In the genomic region with DNA sequence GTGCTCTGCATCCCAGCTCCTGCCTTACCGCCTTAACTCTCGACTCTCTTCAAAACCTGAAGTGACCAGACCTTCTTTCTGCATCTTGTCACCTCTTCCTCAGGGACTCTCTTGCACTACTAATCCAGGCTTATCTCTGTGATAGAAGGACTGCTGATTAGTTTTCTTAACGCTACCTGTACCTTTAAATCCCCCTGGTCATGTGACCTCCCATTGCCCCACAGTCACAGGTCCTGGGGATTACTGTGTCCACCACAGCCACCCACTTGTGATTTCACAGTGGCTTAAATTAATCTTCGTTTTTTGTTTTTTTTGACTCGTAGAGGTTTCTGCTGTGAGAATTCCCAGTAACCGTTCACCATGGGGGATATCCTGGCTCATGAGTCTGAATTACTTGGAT, we compare ENCODE assay signal across 30 mouse cellular contexts. TPM values are rescaled to one million over a fixed set of nuclear protein-coding genes. Genes with fewer than 3 reads are reported as not detected.
DNase-seq lines count a peak whose midpoint lies in the region; ATAC-seq and TF ChIP-seq lines count a peak whose summit lies in the region.
"Had no signal": no experiment of that assay in that cellular context is flagged by ENCODE, and none has a peak within 500 bp of the region (broad histone marks: within the 10 kb centered on the region; RNA-seq: fewer than 3 reads in every experiment).

No protein-coding gene starts in this region.

- no peak for TF ChIP-seq RAD21 in MEL (IDR thresholded peaks at IDR 0.05; ENCODE audit: low read depth, low read length)

- no peaks in the 10 kb centered on the region for H3K9me3 ChIP-seq in liver, embryonic 13.5 days (replicated peaks)
- no peaks in the 10 kb centered on the region for H3K9me3 ChIP-seq in liver, embryonic 11.5 days (ENCODE audit: control insufficient read depth, low read length)
- H3K9me3 ChIP-seq in MEL (replicated peaks; ENCODE audit: insufficient read depth, low read length): no peaks in the 10 kb centered on the region
- no peaks in the 10 kb centered on the region for H3K9me3 ChIP-seq in hindbrain, embryonic 11.5 days (ENCODE audit: control insufficient read depth, low read length)
- H3K9me3 ChIP-seq in lung, postnatal 0 days (ENCODE audit: low read length): no peaks in the 10 kb centered on the region
- H3K9me3 ChIP-seq: embryonic facial prominence, embryonic 13.5 days; forebrain, embryonic 10.5 days; forebrain, embryonic 13.5 days; G1E; heart, embryonic 10.5 days; heart, embryonic 13.5 days; hindbrain, embryonic 12.5 days; hindbrain, embryonic 15.5 days had no signal

- no peak for TF ChIP-seq POLR2A in MEL (IDR thresholded peaks at IDR 0.05; ENCODE audit: control insufficient read depth in 1 of 2, insufficient read depth in 1 of 2, low read depth in 1 of 2, low read length in 2 of 2, poor library complexity in 1 of 2)

- H3K27ac ChIP-seq in liver, embryonic 13.5 days: no peak overlapping the region
- no peak overlapping the region for H3K27ac ChIP-seq in liver, embryonic 11.5 days (ENCODE audit: low read depth, low read length)
- no peak overlapping the region for H3K27ac ChIP-seq in MEL (ENCODE audit: control insufficient read depth, low read depth, low read length)
- H3K27ac ChIP-seq in hindbrain, embryonic 11.5 days (ENCODE audit: low read depth, low read length): no peak overlapping the region
- no peak overlapping the region for H3K27ac ChIP-seq in lung, postnatal 0 days (ENCODE audit: low read length)
- H3K27ac ChIP-seq: embryonic facial prominence, embryonic 13.5 days; forebrain, embryonic 10.5 days; forebrain, embryonic 13.5 days; heart, adult 2 months; heart, embryonic 10.5 days; heart, embryonic 13.5 days; hindbrain, embryonic 12.5 days; hindbrain, embryonic 15.5 days had no signal

- H3K79me2 ChIP-seq in MEL (ENCODE audit: control insufficient read depth, insufficient read depth, low read length, poor library complexity): no peaks in the 10 kb centered on the region; the same call in 1 of the 2 replicates

- no peak for DNase-seq in liver, embryonic 13.5 days
- DNase-seq in liver, embryonic 11.5 days (ENCODE audit: low spot score): no peak
- DNase-seq in retina, postnatal 1 day: peak; percentile 20
- DNase-seq in retina, embryonic 14.5 days (ENCODE audit: low spot score): no peak
- no peak for DNase-seq in MEL (ENCODE audit: low read depth, low spot score)
- DNase-seq in hindbrain, embryonic 11.5 days (ENCODE audit: low spot score): no peak
- no peak for DNase-seq in lung, postnatal 0 days (ENCODE audit: low spot score)
- DNase-seq: adrenal gland, adult 2 months; adrenal gland, postnatal 14 days; cerebellum, adult 11 months; cerebellum, adult 2 months; cerebellum, adult 9-11 months; cerebellum, postnatal 25 days; gastrocnemius, postnatal 10 days; gastrocnemius, postnatal 36 days; heart, adult 2 months; heart, postnatal 14 days; heart, postnatal 4 days had no signal

- WGBS in liver, embryonic 13.5 days (ENCODE audit: insufficient replicate concordance): 84% methylated on average over 6 of the region's 6 CpGs
- WGBS in liver, embryonic 11.5 days: 84% methylated on average over 6 of the region's 6 CpGs
- WGBS in hindbrain, embryonic 11.5 days: 88% methylated on average over 6 of the region's 6 CpGs
- WGBS in lung, postnatal 0 days: 88% methylated on average over 6 of the region's 6 CpGs

- peak overlapping the region; percentile 84; the same call in 1 of the 2 replicates for H3K9ac ChIP-seq in liver, embryonic 13.5 days
- no peak overlapping the region for H3K9ac ChIP-seq in liver, embryonic 11.5 days (ENCODE audit: low read depth, low read length)
- H3K9ac ChIP-seq in MEL (ENCODE audit: control insufficient read depth, low read depth, low read length, poor library complexity, severe bottlenecking): no peak overlapping the region
- no peak overlapping the region for H3K9ac ChIP-seq in hindbrain, embryonic 11.5 days (ENCODE audit: low read depth, low read length)
- no peak overlapping the region for H3K9ac ChIP-seq in lung, postnatal 0 days (replicated peaks; ENCODE audit: low read depth)
- H3K9ac ChIP-seq: heart, embryonic 13.5 days; hindbrain, embryonic 12.5 days; hindbrain, embryonic 15.5 days had no signal

- peak overlapping the region; percentile 85; the same call in 1 of the 2 replicates for H3K4me2 ChIP-seq in liver, embryonic 13.5 days
- no peak overlapping the region for H3K4me2 ChIP-seq in liver, embryonic 11.5 days
- H3K4me2 ChIP-seq in hindbrain, embryonic 11.5 days (replicated peaks; ENCODE audit: low read depth, low read length): no peak overlapping the region
- no peak overlapping the region for H3K4me2 ChIP-seq in lung, postnatal 0 days (replicated peaks; ENCODE audit: low read depth, low read length)
- H3K4me2 ChIP-seq: forebrain, embryonic 13.5 days; heart, embryonic 13.5 days; hindbrain, embryonic 12.5 days; hindbrain, embryonic 15.5 days had no signal

- TF ChIP-seq CTCF in MEL (IDR thresholded peaks at IDR 0.05 in 2 of 3, conservative IDR thresholded peaks at IDR 0.05 in 1 of 3; ENCODE audit: control insufficient read depth in 1 of 3, insufficient read depth in 1 of 3, low read depth in 2 of 3, low read length in 3 of 3, poor library complexity in 1 of 3, severe bottlenecking in 1 of 3): no peak
- TF ChIP-seq CTCF in lung, postnatal 0 days (IDR thresholded peaks at IDR 0.05): no peak

- no peak for TF ChIP-seq EP300 in MEL (IDR thresholded peaks at IDR 0.05; ENCODE audit: low read depth in 1 of 2, low read length in 2 of 2)
- TF ChIP-seq EP300 in lung, postnatal 0 days (IDR thresholded peaks at IDR 0.05): no peak

- peaks cover 73% of the 10 kb centered on the region for H3K4me1 ChIP-seq in liver, embryonic 13.5 days (replicated peaks)
- peaks cover 28% of the 10 kb centered on the region for H3K4me1 ChIP-seq in liver, embryonic 11.5 days (replicated peaks; ENCODE audit: control insufficient read depth, insufficient read depth, low read length)
- peaks cover 16% of the 10 kb centered on the region in 2 experiments for H3K4me1 ChIP-seq in MEL (ENCODE audit: control insufficient read depth in 1 of 2, insufficient read depth in 2 of 2, low read length in 2 of 2)
- H3K4me1 ChIP-seq in hindbrain, embryonic 11.5 days (replicated peaks; ENCODE audit: control insufficient read depth, insufficient read depth, low read length): peaks cover 4% of the 10 kb centered on the region; the same call in 1 of the 2 replicates
- H3K4me1 ChIP-seq in lung, postnatal 0 days (ENCODE audit: insufficient read depth, low read depth, low read length): peaks cover 4% of the 10 kb centered on the region; the same call in 1 of the 2 replicates

- peaks cover 10% of the 10 kb centered on the region for H3K36me3 ChIP-seq in liver, embryonic 13.5 days
- peaks cover 2% of the 10 kb centered on the region for H3K36me3 ChIP-seq in liver, embryonic 11.5 days (ENCODE audit: control insufficient read depth, insufficient read depth, low read length)
- H3K36me3 ChIP-seq in MEL (ENCODE audit: control insufficient read depth in 1 of 2, insufficient read depth in 2 of 2, low read length in 2 of 2): peaks cover 5 to 14% of the 10 kb centered on the region in 2 experiments; a peak in 3 of 4 replicates
- H3K36me3 ChIP-seq in hindbrain, embryonic 11.5 days (ENCODE audit: control insufficient read depth, insufficient read depth, low read length): no peaks in the 10 kb centered on the region
- no peaks in the 10 kb centered on the region; the same call in 1 of the 2 replicates for H3K36me3 ChIP-seq in lung, postnatal 0 days (ENCODE audit: insufficient read depth, low read length)

- no peaks in the 10 kb centered on the region for H3K27me3 ChIP-seq in liver, embryonic 13.5 days
- H3K27me3 ChIP-seq in liver, embryonic 11.5 days (replicated peaks; ENCODE audit: control insufficient read depth, insufficient read depth, low read length): no peaks in the 10 kb centered on the region
- H3K27me3 ChIP-seq in MEL (ENCODE audit: control insufficient read depth in 1 of 2, insufficient read depth in 2 of 2, low read length in 2 of 2): no peaks in the 10 kb centered on the region
- H3K27me3 ChIP-seq in hindbrain, embryonic 11.5 days (ENCODE audit: control insufficient read depth, insufficient read depth, low read length): no peaks in the 10 kb centered on the region
- no peaks in the 10 kb centered on the region for H3K27me3 ChIP-seq in lung, postnatal 0 days (replicated peaks; ENCODE audit: insufficient read depth, low read length)
- H3K27me3 ChIP-seq: embryonic facial prominence, embryonic 13.5 days; forebrain, embryonic 13.5 days; heart, embryonic 13.5 days; hindbrain, embryonic 12.5 days; hindbrain, embryonic 15.5 days had no signal

- no peak overlapping the region for H3K4me3 ChIP-seq in liver, embryonic 13.5 days (replicated peaks)
- H3K4me3 ChIP-seq in liver, embryonic 11.5 days (ENCODE audit: low read depth, low read length): no peak overlapping the region
- H3K4me3 ChIP-seq in MEL (ENCODE audit: control insufficient read depth in 1 of 2, insufficient read depth in 1 of 2, low read depth in 2 of 2, low read length in 2 of 2): no peak overlapping the region
- no peak overlapping the region for H3K4me3 ChIP-seq in hindbrain, embryonic 11.5 days (ENCODE audit: low read depth, low read length)
- no peak overlapping the region for H3K4me3 ChIP-seq in lung, postnatal 0 days (ENCODE audit: low read depth, low read length)
- H3K4me3 ChIP-seq: embryonic facial prominence, embryonic 13.5 days; forebrain, embryonic 13.5 days; heart, adult 2 months; heart, embryonic 10.5 days; heart, embryonic 13.5 days; hindbrain, embryonic 12.5 days; hindbrain, embryonic 15.5 days had no signal

- ATAC-seq in liver, embryonic 13.5 days (ENCODE audit: low read depth): no peak
- ATAC-seq in liver, embryonic 11.5 days (replicated peaks; ENCODE audit: low FRiP score): no peak
- ATAC-seq in hindbrain, embryonic 11.5 days (ENCODE audit: low FRiP score): no peak
- ATAC-seq in lung, postnatal 0 days: no peak
- ATAC-seq: forebrain, embryonic 13.5 days; forebrain, embryonic 16.5 days had no signal

RNA-seq across cellular contexts. Expression of a gene that starts 2.0 kb away (rescaled TPM):
- 11.7 and 12.8 TPM in 2 replicates for polyA plus RNA-seq in liver, embryonic 13.5 days (2015; fragmentation: Nextera tagmentation; extraction: Ambion mirVana)
- polyA plus RNA-seq in liver, embryonic 11.5 days (2014; fragmentation: Nextera tagmentation; extraction: Ambion mirVana): 20.9 and 28.7 TPM in 2 replicates
- 5.9 and 7.2 TPM in 2 replicates for total RNA-seq in MEL (2012; rRNA removed)
- 10 to 100 TPM in 1 of 2 experiments, not detected in 1; 12.0 TPM for polyA plus RNA-seq in MEL (2012; ENCODE audit: insufficient read depth in 1 of 2, insufficient read length in 2 of 2, low read depth in 1 of 2, low replicate concordance in 2 of 2, missing spikeins in 1 of 2)
- polyA plus RNA-seq in hindbrain, embryonic 11.5 days (2014; fragmentation: Nextera tagmentation; extraction: Ambion mirVana): 33.9 and 36.1 TPM in 2 replicates
- 8.7 and 9.8 TPM in 2 replicates for polyA plus RNA-seq in lung, postnatal 0 days (2015; fragmentation: Nextera tagmentation; extraction: Ambion mirVana)

RNA-seq across cellular contexts. Expression of a gene that starts 23.2 kb away (rescaled TPM):
- polyA plus RNA-seq in liver, embryonic 13.5 days (2015; fragmentation: Nextera tagmentation; extraction: Ambion mirVana): 0.15 and 0.45 TPM in 2 replicates
- not detected in 2 replicates for polyA plus RNA-seq in liver, embryonic 11.5 days (2014; fragmentation: Nextera tagmentation; extraction: Ambion mirVana)
- 0.26 and 0.65 TPM in 2 replicates for total RNA-seq in MEL (2012; rRNA removed)
- polyA plus RNA-seq in MEL (2012; ENCODE audit: insufficient read depth in 1 of 2, insufficient read length in 2 of 2, low read depth in 1 of 2, low replicate concordance in 2 of 2, missing spikeins in 1 of 2): 10 to 100 TPM in 1 of 2 experiments, not detected in 1; 52.7 TPM
- 0.33 TPM in 1 of 2 replicates, not detected in the other for polyA plus RNA-seq in hindbrain, embryonic 11.5 days (2014; fragmentation: Nextera tagmentation; extraction: Ambion mirVana)
- polyA plus RNA-seq in lung, postnatal 0 days (2015; fragmentation: Nextera tagmentation; extraction: Ambion mirVana): 0.16 TPM in 1 of 2 replicates, not detected in the other
- polyA plus RNA-seq: embryonic facial prominence, embryonic 13.5 days; forebrain, embryonic 16.5 days; heart, adult 2 months; heart, embryonic 13.5 days; heart, embryonic 16.5 days had no signal

RNA-seq across cellular contexts. Expression of a gene that starts 44.8 kb away (rescaled TPM):
- polyA plus RNA-seq in liver, embryonic 13.5 days (2015; fragmentation: Nextera tagmentation; extraction: Ambion mirVana): 0.20 TPM in 1 of 2 replicates, not detected in the other
- polyA plus RNA-seq in liver, embryonic 11.5 days (2014; fragmentation: Nextera tagmentation; extraction: Ambion mirVana): 0.23 and 0.26 TPM in 2 replicates
- 0.07 and 0.15 TPM in 2 replicates for total RNA-seq in MEL (2012; rRNA removed)
- polyA plus RNA-seq in MEL (2012; ENCODE audit: insufficient read depth in 1 of 2, insufficient read length in 2 of 2, low read depth in 1 of 2, low replicate concordance in 2 of 2, missing spikeins in 1 of 2): under 1 TPM in 1 of 2 experiments, not detected in 1; 0.22 TPM
- 0.28 and 0.88 TPM in 2 replicates for polyA plus RNA-seq in hindbrain, embryonic 11.5 days (2014; fragmentation: Nextera tagmentation; extraction: Ambion mirVana)
- polyA plus RNA-seq in lung, postnatal 0 days (2015; fragmentation: Nextera tagmentation; extraction: Ambion mirVana): 1.0 and 1.2 TPM in 2 replicates
- total RNA-seq: adrenal gland, postnatal 14 days; gastrocnemius, adult 18-20 months; granulocyte monocyte progenitor cell, adult 5-6 weeks; heart, postnatal 4 days had no signal
- polyA plus RNA-seq: cerebellum, adult 2 months; G1E had no signal
